ENCODE assay signal across 19 mouse cellular contexts in the genomic region with DNA sequence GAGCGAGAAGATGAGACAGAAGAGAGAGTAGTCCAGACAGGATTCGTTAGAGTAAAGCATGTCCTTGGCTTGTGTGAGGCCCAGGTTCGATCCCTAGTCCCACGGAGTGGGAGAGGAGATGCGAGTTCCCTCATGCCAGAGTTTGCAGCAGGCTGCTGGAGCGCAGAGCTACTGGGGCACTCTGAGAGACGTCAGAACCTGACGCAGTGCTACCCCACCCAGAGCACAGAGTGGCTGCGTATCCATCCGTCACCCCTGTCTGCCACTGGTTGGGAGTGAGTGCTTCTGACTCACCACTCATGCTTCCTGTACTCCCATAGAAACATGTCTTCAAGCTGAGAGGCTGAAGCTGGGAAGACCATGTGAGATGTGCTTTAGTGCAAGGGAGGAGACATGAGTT. TPM values are rescaled to one million over a fixed set of nuclear protein-coding genes. Genes with fewer than 3 reads are reported as not detected.
"Had no signal": no experiment of that assay in that cellular context is flagged by ENCODE, and none has a peak within 500 bp of the region (broad histone marks: within the 10 kb centered on the region; RNA-seq: fewer than 3 reads in every experiment).

No protein-coding gene starts in this region.

- ATAC-seq: liver, postnatal 0 days; lung, postnatal 0 days; midbrain, embryonic 15.5 days had no signal

- H3K4me1 ChIP-seq: midbrain, embryonic 12.5 days; midbrain, embryonic 15.5 days; neural tube, embryonic 13.5 days had no signal

- H3K9ac ChIP-seq: limb, embryonic 12.5 days; limb, embryonic 15.5 days; liver, embryonic 14.5 days; liver, postnatal 0 days; lung, embryonic 14.5 days; midbrain, embryonic 12.5 days; midbrain, embryonic 15.5 days; neural tube, embryonic 13.5 days had no signal

- H3K27me3 ChIP-seq: limb, embryonic 12.5 days; limb, embryonic 15.5 days; midbrain, embryonic 12.5 days; midbrain, embryonic 15.5 days; neural tube, embryonic 13.5 days had no signal

- H3K27ac ChIP-seq: limb, embryonic 12.5 days; limb, embryonic 15.5 days; liver, embryonic 14.5 days; macrophage; midbrain, embryonic 12.5 days; midbrain, embryonic 15.5 days; neural tube, embryonic 13.5 days had no signal

- H3K4me2 ChIP-seq: limb, embryonic 12.5 days; limb, embryonic 15.5 days; liver, embryonic 11.5 days; lung, embryonic 14.5 days; midbrain, embryonic 12.5 days; midbrain, embryonic 15.5 days; neural tube, embryonic 13.5 days had no signal

- H3K9me3 ChIP-seq: limb, embryonic 12.5 days; limb, embryonic 15.5 days; midbrain, embryonic 12.5 days; midbrain, embryonic 15.5 days; neural tube, embryonic 13.5 days had no signal

- DNase-seq: kidney, postnatal 14 days; kidney, postnatal 4 days; left cerebral cortex, postnatal 4 days; liver, postnatal 0 days; lung, embryonic 14.5 days; thymus, adult 2 months; thymus, postnatal 25 days had no signal

- H3K4me3 ChIP-seq: limb, embryonic 12.5 days; limb, embryonic 15.5 days; midbrain, embryonic 12.5 days; midbrain, embryonic 15.5 days; neural tube, embryonic 13.5 days had no signal

RNA-seq across cellular contexts. Expression of a gene that starts 30.5 kb away (rescaled TPM):
- total RNA-seq: megakaryocyte, adult 5-6 weeks; neutrophil, adult 5-6 weeks had no signal

RNA-seq across cellular contexts. Expression of a gene that starts 43.0 kb away (rescaled TPM):
- total RNA-seq: megakaryocyte, adult 5-6 weeks; neutrophil, adult 5-6 weeks had no signal
- polyA plus RNA-seq: macrophage; spleen, adult 2 months had no signal
